Mouse (Mus musculus): ENCODE data around the gene Fmo5. TPM values are rescaled to one million over a fixed set of nuclear protein-coding genes. Genes with fewer than 3 reads are reported as not detected.

The Fmo5 gene
- polyA plus RNA-seq, 1 experiment from 2014 or later, result 3.5 TPM

- H3K27me3 ChIP-seq (replicated peaks), result peaks cover 6% of the 10 kb centered on the region; the same call in 1 of the 2 replicates
- H3K4me2 ChIP-seq, result peak overlapping the region; percentile 95
- H3K4me3 ChIP-seq, result peak overlapping the region; percentile 47
- H3K36me3 ChIP-seq, result no peaks in the 10 kb centered on the region
- no peak overlapping the region for H3K27ac ChIP-seq (ENCODE audit: poor library complexity, severe bottlenecking)
- peak; percentile 80 for ATAC-seq (ENCODE audit: insufficient number of reproducible peaks, low FRiP score)
- no peaks in the 10 kb centered on the region for H3K9me3 ChIP-seq (replicated peaks)
- 1% methylated on average over 28 of the region's 28 CpGs for WGBS
- H3K9ac ChIP-seq, result peak overlapping the region; percentile 64
- H3K4me1 ChIP-seq (replicated peaks), result peaks cover 31% of the 10 kb centered on the region
Measured at GRCm38 (mm10) chr3:97680631-97681320, 52.2 kb downstream of the Fmo5 start.

DNA sequence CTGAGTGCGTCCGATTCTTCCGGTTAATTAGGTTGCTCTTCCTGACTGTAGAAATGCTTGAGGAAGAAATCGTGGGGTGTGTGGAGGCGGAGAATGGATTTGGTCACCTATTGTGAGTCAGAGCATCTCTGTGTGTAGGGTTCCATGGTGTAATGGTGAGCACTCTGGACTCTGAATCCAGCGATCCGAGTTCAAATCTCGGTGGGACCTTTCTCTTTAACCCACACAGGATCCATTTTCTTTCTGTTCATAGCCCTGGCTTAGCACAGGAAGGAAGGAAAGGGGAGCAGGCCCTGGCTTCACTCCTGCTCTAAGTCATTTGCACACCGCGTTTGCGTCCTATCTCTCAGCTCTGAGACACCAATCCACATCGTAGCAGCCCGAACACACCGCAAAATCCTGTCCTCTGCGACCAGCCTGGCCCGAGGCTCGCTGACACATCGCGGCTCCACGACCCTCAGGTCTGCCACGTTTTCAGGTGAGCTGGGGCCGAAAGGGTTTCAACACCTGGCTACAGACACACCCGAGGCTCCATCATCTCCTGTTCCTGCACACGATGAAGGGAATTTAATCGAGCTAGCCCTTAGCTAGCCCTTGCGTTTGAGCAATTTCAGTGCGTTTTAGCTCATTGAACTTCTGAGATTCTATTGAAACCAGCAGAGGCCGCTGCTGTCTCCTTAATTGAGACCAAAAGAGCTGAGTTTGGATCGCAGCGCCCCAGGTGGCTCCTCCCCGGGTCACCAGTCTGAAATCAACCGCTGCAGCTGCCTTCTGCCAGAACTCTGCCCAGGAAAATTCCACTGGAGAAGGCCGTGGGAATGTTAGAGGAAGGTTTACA, 52.9 kb downstream of the Fmo5 start:
- Histone ChIP-seq H3K36me3 (no peaks in the 10 kb centered on the region), H3K9ac (peak overlapping the region; percentile 64), H3K4me1 (replicated peaks) (peaks cover 34% of the 10 kb centered on the region), H3K27me3 (replicated peaks) (peaks cover 6% of the 10 kb centered on the region; the same call in 1 of the 2 replicates), H3K9me3 (replicated peaks) (no peaks in the 10 kb centered on the region), H3K4me2 (peak overlapping the region; percentile 95), H3K4me3 (peak overlapping the region; percentile 47), H3K27ac (ENCODE audit: poor library complexity, severe bottlenecking) (no peak overlapping the region)
- under 1% methylated on average over 33 of the region's 33 CpGs for WGBS
- no peak for ATAC-seq (ENCODE audit: insufficient number of reproducible peaks, low FRiP score)

- H3K9ac ChIP-seq, result peak overlapping the region; percentile 64
- 1% methylated on average over 11 of the region's 11 CpGs for WGBS
- ATAC-seq (ENCODE audit: insufficient number of reproducible peaks, low FRiP score), result no peak
Measured at GRCm38 (mm10) chr3:97682159-97682502, 53.5 kb downstream of the Fmo5 start.

GRCm38 (mm10) chr3:97682576-97682975, 54.0 kb downstream of the Fmo5 start:
- Histone ChIP-seq H3K36me3 (no peaks in the 10 kb centered on the region), H3K4me3 (peak overlapping the region; percentile 47), H3K9ac (peak overlapping the region; percentile 64; the same call in 1 of the 2 replicates), H3K4me1 (replicated peaks) (peaks cover 34% of the 10 kb centered on the region), H3K27ac (ENCODE audit: poor library complexity, severe bottlenecking) (no peak overlapping the region), H3K27me3 (replicated peaks) (peaks cover 6% of the 10 kb centered on the region; the same call in 1 of the 2 replicates), H3K9me3 (replicated peaks) (no peaks in the 10 kb centered on the region), H3K4me2 (peak overlapping the region; percentile 95)
- ATAC-seq (ENCODE audit: insufficient number of reproducible peaks, low FRiP score), result no peak
- 23% methylated on average over 5 of the region's 5 CpGs for WGBS

More at GRCm38 (mm10) chr3:97682159-97682502, 53.5 kb downstream of the Fmo5 start:
- no peak overlapping the region for H3K27ac ChIP-seq (ENCODE audit: poor library complexity, severe bottlenecking)
- peaks cover 6% of the 10 kb centered on the region; the same call in 1 of the 2 replicates for H3K27me3 ChIP-seq (replicated peaks)
- peak overlapping the region; percentile 95 for H3K4me2 ChIP-seq
- H3K4me1 ChIP-seq (replicated peaks), result peaks cover 34% of the 10 kb centered on the region
- H3K4me3 ChIP-seq, result peak overlapping the region; percentile 47
- H3K9me3 ChIP-seq (replicated peaks), result no peaks in the 10 kb centered on the region
- H3K36me3 ChIP-seq, result no peaks in the 10 kb centered on the region

- peak overlapping the region; percentile 60; the same call in 1 of the 2 replicates for H3K27ac ChIP-seq (ENCODE audit: poor library complexity, severe bottlenecking)
- H3K36me3 ChIP-seq, result 0 out of 2 replicates have a peak, but pooled peaks cover 4% of the 10 kb centered on the region
- peaks cover 6% of the 10 kb centered on the region; the same call in 1 of the 2 replicates for H3K27me3 ChIP-seq (replicated peaks)
- H3K4me2 ChIP-seq, result peak overlapping the region; percentile 65
- H3K4me3 ChIP-seq, result peak overlapping the region; percentile 25
- 6% methylated on average over 16 of the region's 16 CpGs for WGBS
- peaks cover 34% of the 10 kb centered on the region for H3K4me1 ChIP-seq (replicated peaks)
- no peaks in the 10 kb centered on the region for H3K9me3 ChIP-seq (replicated peaks)
- ATAC-seq (ENCODE audit: insufficient number of reproducible peaks, low FRiP score), result peak; percentile 13; the same call in 1 of the 2 replicates
- peak overlapping the region; percentile 52; the same call in 1 of the 2 replicates for H3K9ac ChIP-seq
Measured at GRCm38 (mm10) chr3:97683560-97684195, 55.1 kb downstream of the Fmo5 start.

DNA sequence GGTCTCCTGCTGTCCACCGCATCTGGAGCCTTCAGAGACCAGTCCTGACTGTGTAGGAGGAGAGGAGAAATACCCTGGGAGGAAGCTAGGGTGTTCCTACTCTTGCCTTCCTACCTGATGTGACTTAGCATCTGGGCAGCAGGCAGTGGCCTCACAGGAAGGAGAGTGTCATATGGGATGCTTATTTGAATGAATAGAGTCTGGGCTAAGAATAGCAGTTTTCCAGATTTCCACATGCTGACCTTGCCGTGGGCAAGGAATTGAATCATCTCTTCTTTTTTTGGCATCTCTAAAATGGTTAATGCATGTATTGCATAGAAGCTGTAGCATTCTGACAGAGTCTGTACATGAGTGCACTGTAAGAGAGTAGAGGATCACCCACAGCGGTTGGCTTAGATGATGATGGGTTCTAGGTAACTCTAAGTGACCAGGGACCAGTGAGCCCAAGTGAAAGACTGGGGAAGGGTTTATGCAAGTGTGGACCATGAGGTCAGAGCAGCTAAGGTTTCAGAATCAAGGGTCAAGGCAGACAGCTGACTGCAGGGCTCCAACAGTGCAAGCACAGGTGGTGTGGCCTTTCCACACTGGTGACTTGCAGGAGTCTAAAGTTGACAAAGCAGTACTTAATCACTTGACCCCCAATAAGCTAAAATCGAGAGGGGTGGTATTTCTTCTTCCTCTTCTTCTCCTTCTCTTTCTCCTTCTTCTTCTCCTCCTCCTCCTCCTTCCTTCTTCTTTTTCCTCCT, 57.9 kb downstream of the Fmo5 start:
- Histone ChIP-seq H3K4me3 (no peak overlapping the region), H3K27me3 (replicated peaks) (no peaks in the 10 kb centered on the region), H3K9me3 (replicated peaks) (no peaks in the 10 kb centered on the region), H3K27ac (ENCODE audit: poor library complexity, severe bottlenecking) (no peak overlapping the region), H3K36me3 (peaks cover 16% of the 10 kb centered on the region), H3K4me1 (replicated peaks) (peaks cover 37% of the 10 kb centered on the region), H3K9ac (no peak overlapping the region), H3K4me2 (no peak overlapping the region)
- no peak for ATAC-seq (ENCODE audit: insufficient number of reproducible peaks, low FRiP score)
- 79% methylated on average over 4 of the region's 4 CpGs for WGBS

DNA sequence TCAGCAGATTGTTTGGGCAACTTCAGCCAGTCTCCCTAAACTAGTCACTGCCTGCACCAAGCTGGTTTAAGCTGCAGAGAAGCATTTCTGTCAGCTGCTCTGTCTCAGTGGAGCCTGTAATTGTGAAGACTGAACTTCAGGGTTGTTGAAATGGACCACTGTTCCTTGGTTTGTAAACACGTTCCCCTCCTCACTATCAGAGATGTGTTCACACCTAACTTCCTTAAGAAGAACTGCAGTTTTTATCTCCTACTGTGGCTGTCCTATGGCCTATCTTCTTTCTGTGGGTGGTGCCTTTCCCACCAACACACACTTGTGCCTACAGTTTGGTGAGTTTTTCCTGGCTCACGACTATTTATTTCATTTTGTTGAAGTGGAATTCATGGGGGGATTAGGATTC, 60.7 kb downstream of the Fmo5 start:
- Histone ChIP-seq H3K9me3 (replicated peaks) (no peaks in the 10 kb centered on the region), H3K4me1 (replicated peaks) (peaks cover 23% of the 10 kb centered on the region), H3K4me2 (no peak overlapping the region), H3K27me3 (replicated peaks) (no peaks in the 10 kb centered on the region), H3K9ac (no peak overlapping the region), H3K4me3 (no peak overlapping the region), H3K27ac (ENCODE audit: poor library complexity, severe bottlenecking) (no peak overlapping the region), H3K36me3 (peaks cover 43% of the 10 kb centered on the region)
- no peak for ATAC-seq (ENCODE audit: insufficient number of reproducible peaks, low FRiP score)
- 33% methylated on average over 2 of the region's 2 CpGs for WGBS

DNA sequence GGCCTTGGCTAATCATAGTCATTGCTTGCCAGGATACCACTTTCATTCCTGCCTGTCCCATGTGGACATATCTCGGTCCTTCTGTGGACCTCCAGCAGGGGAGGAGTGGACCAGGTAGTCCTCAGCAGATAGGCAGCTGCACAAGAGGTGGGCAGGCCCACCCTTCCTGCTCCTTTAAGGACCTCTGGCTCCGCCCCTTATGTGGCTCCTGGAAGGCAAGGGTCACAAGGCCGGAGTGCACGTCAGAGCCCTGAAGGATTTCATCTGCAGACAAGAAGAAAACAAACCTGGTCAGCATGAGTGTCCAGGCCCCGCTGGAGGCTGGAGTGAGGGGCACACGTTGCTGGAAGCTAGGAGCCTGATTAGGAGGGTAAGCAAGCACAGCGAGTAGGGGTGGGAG, 62.0 kb downstream of the Fmo5 start:
- Histone ChIP-seq H3K4me1 (replicated peaks) (peaks cover 18% of the 10 kb centered on the region), H3K36me3 (peaks cover 56% of the 10 kb centered on the region), H3K27ac (ENCODE audit: poor library complexity, severe bottlenecking) (no peak overlapping the region), H3K27me3 (replicated peaks) (no peaks in the 10 kb centered on the region), H3K4me3 (no peak overlapping the region), H3K9ac (no peak overlapping the region), H3K9me3 (replicated peaks) (no peaks in the 10 kb centered on the region), H3K4me2 (no peak overlapping the region)
- ATAC-seq (ENCODE audit: insufficient number of reproducible peaks, low FRiP score), result 0 out of 2 replicates have a peak, but pooled peaks have one; percentile 37
- WGBS, result 42% methylated on average over 7 of the region's 7 CpGs

DNA sequence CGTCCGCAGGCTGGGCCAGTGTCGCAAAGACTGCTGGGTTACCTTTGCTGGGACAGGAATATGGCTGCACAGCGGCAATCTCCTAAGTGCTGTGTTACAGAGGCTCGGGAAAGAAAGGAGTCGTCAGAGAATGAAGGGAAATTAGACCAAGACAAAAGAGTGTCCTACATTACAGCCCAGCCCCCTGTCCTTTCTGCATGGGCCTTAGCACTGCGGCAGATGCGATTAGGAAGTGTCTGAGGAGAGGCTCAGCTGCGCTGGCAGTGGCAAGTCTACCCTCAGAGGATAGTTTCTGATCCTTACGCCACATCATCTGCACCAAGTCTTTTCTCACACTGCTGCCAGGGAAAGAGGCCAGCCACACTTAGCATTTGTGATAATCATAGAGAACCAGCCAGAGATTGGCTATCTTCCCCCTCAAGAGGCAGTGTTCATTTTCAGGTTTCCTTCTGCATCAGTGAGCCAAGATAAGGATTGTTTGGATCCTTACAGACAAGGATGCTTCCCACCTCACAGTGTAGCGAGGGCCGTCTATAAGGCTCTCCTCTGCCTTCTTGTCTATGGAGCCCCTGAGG, 62.9 kb downstream of the Fmo5 start:
- H3K27ac ChIP-seq (ENCODE audit: poor library complexity, severe bottlenecking), result no peak overlapping the region
- H3K4me1 ChIP-seq (replicated peaks), result peaks cover 14% of the 10 kb centered on the region
- H3K9me3 ChIP-seq (replicated peaks), result no peaks in the 10 kb centered on the region
- no peak overlapping the region for H3K4me2 ChIP-seq
- WGBS, result 55% methylated on average over 12 of the region's 12 CpGs
- H3K36me3 ChIP-seq, result peaks cover 63% of the 10 kb centered on the region
- no peak overlapping the region for H3K4me3 ChIP-seq
- no peak overlapping the region for H3K9ac ChIP-seq
- no peak for ATAC-seq (ENCODE audit: insufficient number of reproducible peaks, low FRiP score)
- H3K27me3 ChIP-seq (replicated peaks), result no peaks in the 10 kb centered on the region

DNA sequence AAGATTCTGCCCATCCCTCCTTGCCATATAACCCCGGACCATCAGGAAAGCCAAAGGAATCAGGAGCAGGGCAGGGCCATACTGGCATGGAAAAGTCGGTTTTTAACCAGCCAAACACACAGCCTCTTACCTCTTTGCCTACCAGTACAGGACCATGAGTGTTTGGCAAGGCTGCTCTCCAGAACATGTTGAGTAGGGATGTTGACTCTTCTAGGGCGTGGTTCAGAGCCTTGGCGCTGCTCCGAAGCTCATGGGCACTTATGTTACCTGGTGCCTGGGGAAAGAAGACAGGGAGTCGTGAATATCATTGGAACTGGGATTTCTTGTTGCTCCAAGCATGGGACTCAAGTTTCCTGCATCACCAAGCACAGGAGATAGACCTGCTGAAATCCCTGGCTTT, 65.2 kb downstream of the Fmo5 start:
- no peak for ATAC-seq (ENCODE audit: insufficient number of reproducible peaks, low FRiP score)
- WGBS, result 86% methylated on average over 6 of the region's 6 CpGs
- H3K27me3 ChIP-seq (replicated peaks), result no peaks in the 10 kb centered on the region
- no peak overlapping the region for H3K4me3 ChIP-seq
- no peak overlapping the region for H3K27ac ChIP-seq (ENCODE audit: poor library complexity, severe bottlenecking)
- peaks cover 14% of the 10 kb centered on the region for H3K4me1 ChIP-seq (replicated peaks)
- H3K4me2 ChIP-seq, result no peak overlapping the region
- no peak overlapping the region for H3K9ac ChIP-seq
- peaks cover 74% of the 10 kb centered on the region for H3K36me3 ChIP-seq
- no peaks in the 10 kb centered on the region for H3K9me3 ChIP-seq (replicated peaks)
